Mouse (Mus musculus) mesoderm, embryonic 11.5 days (tissue): Measurements from ENCODE around the gene Ech1.

ENCODE experiments used
- DNase-seq: peaks from one replicate; pipeline ENCODE4 v3.0.0-alpha.2; 2012; ENCODE audit warnings: low read depth, low spot score

Ech1 gene

GRCm38 (mm10) chr7:28859953-28860352 lies 34.9 kb downstream of the Ech1 start:
- DNase-seq = no peak

GRCm38 (mm10) chr7:28860898-28861297 lies 35.9 kb downstream of the Ech1 start:
- no peak for DNase-seq

GRCm38 (mm10) chr7:28862817-28863499 lies 37.9 kb downstream of the Ech1 start:
- no peak for DNase-seq

GRCm38 (mm10) chr7:28863540-28863939 lies 38.5 kb downstream of the Ech1 start, which contains the start of gene Lgals7:
Gene Lgals7, plus strand, starts transcription at chr7:28863853.
- DNase-seq = no peak

GRCm38 (mm10) chr7:28864288-28864750 lies 39.3 kb downstream of the Ech1 start:
- DNase-seq = no peak

- DNase-seq = peak; percentile 65
Observed at GRCm38 (mm10) chr7:28865481-28866300, 40.7 kb downstream of the Ech1 start.

GRCm38 (mm10) chr7:28866769-28867507 lies 41.9 kb downstream of the Ech1 start:
- DNase-seq = no peak

GRCm38 (mm10) chr7:28867508-28868340 lies 42.7 kb downstream of the Ech1 start:
- peak; percentile 69 for DNase-seq

- no peak for DNase-seq
Observed at GRCm38 (mm10) chr7:28870901-28871664, 46.1 kb downstream of the Ech1 start.

GRCm38 (mm10) chr7:28874565-28874964 lies 49.5 kb downstream of the Ech1 start:
- DNase-seq = no peak

- no peak for DNase-seq
Observed at GRCm38 (mm10) chr7:28876099-28876498, 51.1 kb downstream of the Ech1 start.

GRCm38 (mm10) chr7:28877155-28877554 lies 52.1 kb downstream of the Ech1 start:
- DNase-seq = no peak

GRCm38 (mm10) chr7:28877856-28878255 lies 52.8 kb downstream of the Ech1 start:
- DNase-seq = no peak

GRCm38 (mm10) chr7:28879606-28880005 lies 54.6 kb downstream of the Ech1 start:
- no peak for DNase-seq

GRCm38 (mm10) chr7:28880554-28880953 lies 55.5 kb downstream of the Ech1 start:
- DNase-seq = no peak

GRCm38 (mm10) chr7:28881199-28881598 lies 56.2 kb downstream of the Ech1 start, which contains the start of gene Capn12:
Gene Capn12, plus strand, starts transcription at chr7:28881422.
- DNase-seq = no peak
